Mouse (Mus musculus): ENCODE measurements around the gene Cep162.

Cep162 gene

DNA sequence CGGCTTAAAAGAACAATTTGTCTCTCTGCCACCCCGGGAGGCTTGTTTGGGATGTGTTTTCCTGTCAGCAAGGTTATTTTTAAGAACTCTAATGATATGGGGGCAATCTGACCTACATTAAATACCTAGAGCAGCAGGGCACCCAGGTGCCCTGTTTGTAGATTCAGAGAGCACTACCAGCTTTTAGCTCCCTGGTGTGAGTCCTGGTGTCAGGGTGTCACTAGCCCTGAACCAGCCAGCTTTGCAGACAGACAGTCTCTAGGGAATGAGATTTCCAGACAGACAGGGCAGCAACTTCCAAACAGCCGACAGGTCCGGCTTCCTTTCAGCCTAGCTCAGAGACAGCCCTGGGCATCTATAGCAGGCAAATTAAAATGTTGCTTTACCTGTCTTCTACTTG is 92.8 kb downstream of the Cep162 start:
- DNase-seq (ENCODE audit: low read depth), result no peak

DNA sequence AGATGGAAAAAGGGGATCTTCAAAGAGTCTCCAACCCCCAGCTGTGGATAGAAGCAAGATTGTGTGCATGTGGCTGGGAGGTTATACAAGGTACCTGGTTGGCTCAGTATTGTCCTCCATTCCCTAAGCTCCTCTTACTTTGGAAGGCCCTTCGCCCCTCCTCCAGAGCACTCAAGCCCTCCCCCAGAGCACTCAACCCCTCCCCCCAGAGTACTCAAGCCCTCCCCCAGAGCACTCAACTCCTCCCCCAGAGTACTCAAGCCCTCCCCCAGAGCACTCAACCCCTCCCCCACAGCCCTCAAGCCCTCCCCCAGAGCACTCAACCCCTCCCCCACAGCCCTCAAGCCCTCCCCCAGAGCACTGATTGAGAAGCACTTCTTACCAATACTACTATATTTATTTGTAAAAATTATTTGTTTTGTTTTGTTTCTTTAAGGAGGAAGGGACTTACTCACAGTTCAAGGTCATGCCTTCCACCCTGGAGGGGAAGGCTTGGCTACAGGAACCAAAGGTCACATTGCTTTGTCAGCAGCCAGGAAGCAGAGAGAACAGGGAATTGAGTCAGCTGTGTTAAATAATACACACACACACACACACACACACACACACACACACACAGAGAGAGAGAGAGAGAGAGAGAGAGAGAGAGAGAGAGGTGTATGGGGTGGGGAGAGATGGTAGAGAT is 102.6 kb downstream of the Cep162 start:
- DNase-seq (ENCODE audit: low read depth), result peak; percentile 21

DNA sequence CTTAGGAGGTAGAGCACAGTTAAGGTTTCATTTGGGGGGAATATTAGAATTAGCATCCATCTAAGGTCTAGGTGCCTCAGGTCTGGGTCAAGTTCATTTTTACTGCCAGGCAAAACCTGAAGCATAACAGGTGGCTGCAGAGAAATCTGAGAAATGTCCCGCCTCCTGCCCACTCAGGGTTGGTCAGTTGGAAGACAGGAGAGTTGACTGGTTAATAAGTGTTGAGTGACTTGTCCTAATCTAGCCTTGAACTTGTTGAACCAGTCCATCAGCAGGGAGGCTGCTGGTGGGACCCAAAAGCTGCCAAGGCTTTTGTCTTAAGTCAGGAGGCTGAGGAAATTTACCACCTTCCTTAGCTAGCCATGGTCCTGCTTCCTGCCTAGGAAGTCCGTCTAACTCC is 107.4 kb downstream of the Cep162 start:
- no peak for DNase-seq (ENCODE audit: low read depth)

DNA sequence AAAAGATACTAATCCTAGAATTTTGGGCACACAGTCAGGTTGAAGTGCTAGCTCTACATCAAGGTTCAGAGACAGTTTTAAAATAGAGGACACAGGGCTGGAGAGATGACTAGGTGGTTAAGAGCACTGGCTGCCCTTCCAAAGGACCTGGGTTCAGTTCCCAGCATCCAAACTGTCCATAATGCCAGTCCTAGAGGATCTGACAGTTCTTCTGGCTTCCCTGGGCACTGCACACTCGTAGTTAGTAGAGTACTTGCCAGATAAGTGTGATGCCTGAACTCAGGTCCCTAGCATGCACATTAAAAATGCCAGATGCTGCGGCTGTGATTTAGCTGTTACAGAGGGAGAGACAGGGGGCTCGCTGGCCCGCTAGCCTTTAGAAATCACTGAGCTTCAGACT is 108.9 kb downstream of the Cep162 start:
- no peak for DNase-seq (ENCODE audit: low read depth)

DNA sequence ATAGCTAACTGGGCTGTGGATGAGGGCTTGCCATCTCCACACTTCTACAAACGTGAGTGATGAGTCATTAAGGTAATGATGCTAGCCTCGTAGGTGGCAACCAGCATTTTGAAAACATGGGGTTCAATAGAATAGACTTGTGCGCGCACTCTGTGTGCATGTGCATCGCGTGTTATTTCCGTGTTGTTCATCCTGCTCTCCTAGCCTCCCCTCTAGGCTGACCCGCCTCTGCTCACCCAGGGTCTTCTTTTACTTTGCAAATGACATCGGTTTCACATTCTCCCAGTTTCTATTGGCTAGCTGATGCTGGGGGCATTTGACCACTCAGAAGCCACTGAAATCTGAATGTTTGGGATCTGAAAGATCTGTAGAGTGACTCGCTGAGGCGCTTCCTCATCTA is 109.7 kb downstream of the Cep162 start:
- DNase-seq (ENCODE audit: low read depth), result no peak

DNA sequence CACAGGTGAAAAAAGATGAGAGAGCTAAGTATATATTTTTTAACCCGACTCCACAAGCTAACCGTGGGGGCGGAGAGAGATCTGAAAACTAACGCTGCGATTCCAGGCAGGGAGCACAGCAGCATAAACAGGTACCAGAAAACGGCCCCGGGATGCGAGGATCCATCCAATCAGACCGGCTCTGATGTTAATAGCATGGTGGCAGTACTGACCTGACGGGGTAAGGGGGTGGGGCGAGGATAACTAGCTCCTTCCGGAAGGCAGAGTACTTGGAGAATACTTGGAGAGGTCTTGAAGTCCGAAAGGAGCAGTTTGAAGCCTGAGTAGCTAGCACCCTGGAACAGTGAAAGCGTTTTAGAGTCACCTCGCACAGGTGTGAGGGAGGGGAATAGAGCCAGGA is 110.2 kb downstream of the Cep162 start:
- no peak for DNase-seq (ENCODE audit: low read depth)

DNA sequence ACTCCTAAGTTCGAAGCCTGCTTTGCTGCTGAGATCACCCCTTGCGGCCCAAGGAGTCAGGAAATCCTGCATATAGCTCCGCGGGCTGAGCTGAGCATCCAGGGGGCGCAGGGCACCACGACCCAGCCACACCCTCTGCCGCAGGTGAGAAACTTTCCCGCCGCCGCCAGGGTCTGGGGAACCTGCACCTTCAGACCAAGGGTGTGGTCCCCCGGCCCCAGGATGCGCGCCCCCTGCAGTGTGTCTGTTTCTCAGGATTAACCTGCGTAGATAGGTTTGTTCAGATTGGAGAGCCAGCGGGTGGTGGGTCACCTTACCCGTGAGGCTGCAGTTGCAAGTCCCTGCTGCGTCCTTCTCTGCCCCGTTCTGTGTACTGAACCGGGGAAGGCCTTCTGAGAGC is 110.8 kb downstream of the Cep162 start:
- no peak for DNase-seq (ENCODE audit: low read depth)

DNA sequence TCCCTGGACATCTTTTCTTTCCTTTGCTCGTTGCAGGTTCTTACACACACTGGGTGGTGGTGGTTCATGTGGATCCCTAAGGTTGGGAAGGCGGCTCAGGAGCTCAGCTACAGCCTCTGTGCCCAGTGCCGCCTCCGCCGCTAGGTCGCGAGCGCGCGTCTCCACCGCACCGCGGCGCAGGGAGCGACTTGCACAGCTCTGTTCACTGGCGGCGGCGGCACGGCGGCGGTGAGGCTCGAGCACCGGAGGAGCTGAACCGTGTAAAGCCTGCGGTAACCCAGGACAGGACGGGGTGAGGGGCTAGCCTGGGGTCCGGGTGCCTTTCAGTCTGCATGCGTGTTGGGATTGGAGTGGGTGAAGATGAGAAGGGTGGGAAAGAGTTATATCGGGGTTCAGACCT is 111.2 kb downstream of the Cep162 start, which contains the start of gene Mrap2:
Mrap2 (plus strand) TSS at position 201 of the 400 bp plus-strand sequence.
- no peak for DNase-seq (ENCODE audit: low read depth)

DNA sequence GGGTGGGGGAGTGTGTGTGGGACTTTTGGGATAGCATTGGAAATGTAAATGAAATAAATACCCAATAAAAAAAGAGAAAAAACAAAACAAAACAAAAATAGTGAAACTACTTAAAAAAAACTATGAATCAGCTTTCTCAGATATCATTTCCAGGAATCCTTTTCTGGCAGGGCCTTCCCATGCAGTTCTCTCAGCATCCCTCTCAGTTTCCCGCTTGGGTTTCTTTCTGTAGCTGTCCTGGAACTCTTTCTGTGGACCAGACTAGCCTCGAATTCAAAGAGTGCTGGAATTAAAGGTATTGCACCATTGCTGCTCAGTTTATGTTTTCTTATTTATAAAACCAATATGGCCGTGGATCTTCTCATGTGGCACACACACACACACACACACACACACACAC is 112.3 kb downstream of the Cep162 start:
- DNase-seq (ENCODE audit: low read depth), result no peak

All from 416B (cell line).